In the genomic region with DNA sequence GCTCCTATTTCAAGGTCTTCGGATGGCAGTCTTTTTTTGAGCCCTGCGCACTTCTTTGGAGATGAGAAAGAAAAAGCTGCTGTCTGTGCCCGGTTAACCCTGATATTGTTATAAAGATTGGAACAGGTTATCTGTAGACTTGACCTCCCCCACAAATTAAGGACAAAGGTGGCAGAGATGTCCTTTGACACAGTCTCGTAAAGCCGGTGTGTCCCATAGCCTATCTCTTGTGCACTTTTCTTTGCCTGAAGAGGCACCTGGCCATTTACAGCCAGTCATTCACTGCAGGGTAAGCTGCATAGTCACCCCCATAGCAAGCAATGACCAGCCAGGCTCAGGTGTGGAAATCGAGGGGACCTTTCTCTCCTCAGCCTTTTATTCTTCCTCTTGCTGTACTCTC, we compare ENCODE assay signal across 8 mouse cellular contexts. TPM values are rescaled to one million over a fixed set of nuclear protein-coding genes. Genes with fewer than 3 reads are reported as not detected.
A peak's percentile ranks its signal among the peaks of the same experiment; 100 is the strongest.
DNase-seq lines count a peak whose midpoint lies in the region; ATAC-seq and TF ChIP-seq lines count a peak whose summit lies in the region.

No protein-coding gene starts in this region.

- no peaks in the 10 kb centered on the region for H3K27me3 ChIP-seq in kidney, embryonic 16.5 days (ENCODE audit: insufficient read depth, low read length)
- H3K27me3 ChIP-seq in embryonic facial prominence, embryonic 12.5 days = no peaks in the 10 kb centered on the region
- H3K27me3 ChIP-seq in hindbrain, postnatal 0 days (ENCODE audit: insufficient read depth, low read length) = no peaks in the 10 kb centered on the region
- H3K27me3 ChIP-seq in midbrain, embryonic 15.5 days (replicated peaks) = no peaks in the 10 kb centered on the region

- H3K4me2 ChIP-seq in kidney, embryonic 16.5 days (replicated peaks; ENCODE audit: low read depth, low read length) = peak overlapping the region; percentile 74
- peak overlapping the region; percentile 74 for H3K4me2 ChIP-seq in embryonic facial prominence, embryonic 12.5 days (replicated peaks)
- H3K4me2 ChIP-seq in hindbrain, postnatal 0 days (ENCODE audit: low read depth, low read length) = peak overlapping the region; percentile 85
- peak overlapping the region; percentile 65 for H3K4me2 ChIP-seq in midbrain, embryonic 15.5 days

- peak overlapping the region; percentile 78 for H3K4me3 ChIP-seq in kidney, embryonic 16.5 days (ENCODE audit: low read length)
- H3K4me3 ChIP-seq in embryonic facial prominence, embryonic 12.5 days = peak overlapping the region; percentile 62
- H3K4me3 ChIP-seq in hindbrain, postnatal 0 days (ENCODE audit: low read length) = peak overlapping the region; percentile 65
- H3K4me3 ChIP-seq in midbrain, embryonic 15.5 days = peak overlapping the region; percentile 65

- peaks cover 9% of the 10 kb centered on the region for H3K4me1 ChIP-seq in kidney, embryonic 16.5 days (ENCODE audit: insufficient read depth, low read length)
- peaks cover 7% of the 10 kb centered on the region; the same call in 1 of the 2 replicates for H3K4me1 ChIP-seq in embryonic facial prominence, embryonic 12.5 days
- H3K4me1 ChIP-seq in hindbrain, postnatal 0 days (ENCODE audit: insufficient read depth, low read length) = peaks cover 10% of the 10 kb centered on the region
- H3K4me1 ChIP-seq in midbrain, embryonic 15.5 days = peaks cover 13% of the 10 kb centered on the region

- ATAC-seq in kidney, embryonic 16.5 days (ENCODE audit: low FRiP score, low TSS enrichment) = no peak
- ATAC-seq in embryonic facial prominence, embryonic 12.5 days (ENCODE audit: insufficient number of reproducible peaks, insufficient read depth, low FRiP score, low TSS enrichment) = no peak
- ATAC-seq in hindbrain, postnatal 0 days = no peak
- no peak for ATAC-seq in midbrain, embryonic 15.5 days (replicated peaks)

- no peak for TF ChIP-seq CTCF in hindbrain, postnatal 0 days (IDR thresholded peaks at IDR 0.05; ENCODE audit: low read depth)

- intact Hi-C loops in left cerebral cortex, postnatal 25 days (cut with DNase I) = no loop called here

- WGBS in kidney, embryonic 16.5 days = 35% methylated on average over 6 of the region's 6 CpGs
- WGBS in embryonic facial prominence, embryonic 12.5 days = 48% methylated on average over 6 of the region's 6 CpGs
- WGBS in hindbrain, postnatal 0 days = 49% methylated on average over 6 of the region's 6 CpGs
- 49% methylated on average over 6 of the region's 6 CpGs for WGBS in midbrain, embryonic 15.5 days

- no peaks in the 10 kb centered on the region for H3K9me3 ChIP-seq in kidney, embryonic 16.5 days (ENCODE audit: low read length)
- H3K9me3 ChIP-seq in embryonic facial prominence, embryonic 12.5 days = no peaks in the 10 kb centered on the region
- no peaks in the 10 kb centered on the region for H3K9me3 ChIP-seq in hindbrain, postnatal 0 days (ENCODE audit: low read length)
- no peaks in the 10 kb centered on the region for H3K9me3 ChIP-seq in midbrain, embryonic 15.5 days

- no peaks in the 10 kb centered on the region for H3K36me3 ChIP-seq in kidney, embryonic 16.5 days (ENCODE audit: insufficient read depth, low read length)
- no peaks in the 10 kb centered on the region for H3K36me3 ChIP-seq in embryonic facial prominence, embryonic 12.5 days
- H3K36me3 ChIP-seq in hindbrain, postnatal 0 days (ENCODE audit: insufficient read depth, low read length) = no peaks in the 10 kb centered on the region
- no peaks in the 10 kb centered on the region for H3K36me3 ChIP-seq in midbrain, embryonic 15.5 days (replicated peaks)

- peak overlapping the region; percentile 72 for H3K9ac ChIP-seq in kidney, embryonic 16.5 days (replicated peaks; ENCODE audit: low read length)
- H3K9ac ChIP-seq in embryonic facial prominence, embryonic 12.5 days = peak overlapping the region; percentile 70
- H3K9ac ChIP-seq in hindbrain, postnatal 0 days (replicated peaks; ENCODE audit: low read length) = peak overlapping the region; percentile 58
- H3K9ac ChIP-seq in midbrain, embryonic 15.5 days = peak overlapping the region; percentile 58

- 0 out of 2 replicates have a peak overlapping the region, but pooled peaks have one; percentile 59 for H3K27ac ChIP-seq in kidney, embryonic 16.5 days (ENCODE audit: low read length)
- no peak overlapping the region for H3K27ac ChIP-seq in embryonic facial prominence, embryonic 12.5 days
- no peak overlapping the region for H3K27ac ChIP-seq in hindbrain, postnatal 0 days
- no peak overlapping the region for H3K27ac ChIP-seq in midbrain, embryonic 15.5 days

- DNase-seq in kidney, adult 18-20 months = no peak
- no peak for DNase-seq in hindbrain, postnatal 0 days (ENCODE audit: low spot score)
- no peak for DNase-seq in urinary bladder, postnatal 36 days (ENCODE audit: low spot score in 2 of 2)
- DNase-seq in adrenal gland, adult 8-10 months = no peak
- no peak for DNase-seq in left cerebral cortex, postnatal 25 days (ENCODE audit: low spot score in 2 of 2)

RNA-seq across cellular contexts. Expression of a gene that starts 0.8 kb away (rescaled TPM):
- polyA plus RNA-seq in kidney, embryonic 16.5 days (2015; fragmentation: Nextera tagmentation; extraction: Ambion mirVana) = 60.4 and 61.7 TPM in 2 replicates
- polyA plus RNA-seq in embryonic facial prominence, embryonic 12.5 days (2016; fragmentation: Nextera tagmentation; extraction: Ambion mirVana) = 43.1 and 45.7 TPM in 2 replicates
- total RNA-seq in hindbrain, postnatal 0 days (2014; rRNA removed) = 31.0 and 41.1 TPM in 2 replicates
- polyA plus RNA-seq in hindbrain, postnatal 0 days (2015; fragmentation: Nextera tagmentation; extraction: Ambion mirVana) = 49.7 and 50.2 TPM in 2 replicates
- 43.2 and 45.1 TPM in 2 replicates for polyA plus RNA-seq in midbrain, embryonic 15.5 days (2015; fragmentation: Nextera tagmentation; extraction: Ambion mirVana)
- total RNA-seq in adrenal gland, adult 8-10 months (2022) = 100 to 1,000 TPM in 1 of 4 experiments, 10 to 100 TPM in 3; 71.4 to 108 (median 90.9) TPM
- total RNA-seq in left cerebral cortex, postnatal 25 days (2021) = 10 to 100 TPM; 12.6 to 14.4 TPM

RNA-seq across cellular contexts. Expression of a gene that starts 13.5 kb away (rescaled TPM):
- 52.7 and 58.2 TPM in 2 replicates for polyA plus RNA-seq in kidney, embryonic 16.5 days (2015; fragmentation: Nextera tagmentation; extraction: Ambion mirVana)
- 58.1 and 60.1 TPM in 2 replicates for polyA plus RNA-seq in embryonic facial prominence, embryonic 12.5 days (2016; fragmentation: Nextera tagmentation; extraction: Ambion mirVana)
- total RNA-seq in hindbrain, postnatal 0 days (2014; rRNA removed) = 52.1 and 54.8 TPM in 2 replicates
- polyA plus RNA-seq in hindbrain, postnatal 0 days (2015; fragmentation: Nextera tagmentation; extraction: Ambion mirVana) = 38.5 and 39.7 TPM in 2 replicates
- polyA plus RNA-seq in midbrain, embryonic 15.5 days (2015; fragmentation: Nextera tagmentation; extraction: Ambion mirVana) = 51.7 and 53.3 TPM in 2 replicates
- total RNA-seq in adrenal gland, adult 8-10 months (2022) = 10 to 100 TPM; 53.4 to 73.7 (median 61.0) TPM
- 10 to 100 TPM; 48.3 to 50.9 TPM for total RNA-seq in left cerebral cortex, postnatal 25 days (2021)

RNA-seq across cellular contexts. Expression of a gene that starts 26.5 kb away (rescaled TPM):
- polyA plus RNA-seq in kidney, embryonic 16.5 days (2015; fragmentation: Nextera tagmentation; extraction: Ambion mirVana) = 19.8 and 20.2 TPM in 2 replicates
- polyA plus RNA-seq in embryonic facial prominence, embryonic 12.5 days (2016; fragmentation: Nextera tagmentation; extraction: Ambion mirVana) = 39.4 and 40.0 TPM in 2 replicates
- total RNA-seq in hindbrain, postnatal 0 days (2014; rRNA removed) = 87.3 and 92.2 TPM in 2 replicates
- polyA plus RNA-seq in hindbrain, postnatal 0 days (2015; fragmentation: Nextera tagmentation; extraction: Ambion mirVana) = 39.7 and 43.9 TPM in 2 replicates
- 67.7 and 68.4 TPM in 2 replicates for polyA plus RNA-seq in midbrain, embryonic 15.5 days (2015; fragmentation: Nextera tagmentation; extraction: Ambion mirVana)
- total RNA-seq in adrenal gland, adult 8-10 months (2022) = 10 to 100 TPM; 29.9 to 45.0 (median 33.7) TPM
- 10 to 100 TPM; 45.5 to 49.1 TPM for total RNA-seq in left cerebral cortex, postnatal 25 days (2021)
